Mouse (Mus musculus): ENCODE data around the gene Cdc16. TPM values are rescaled to one million over a fixed set of nuclear protein-coding genes. Genes with fewer than 3 reads are reported as not detected.

Gene Cdc16
- polyA plus RNA-seq, 1 experiment from 2014 or later, result 224 TPM

Other genes with a start within 250 kb of the Cdc16 start
- gene 1700029H14Rik, start 195.2 kb upstream of the Cdc16 start, polyA plus RNA-seq (2016; fragmentation: Nextera tagmentation; extraction: Ambion mirVana), result not detected in 2 replicates
- 22.7 and 23.7 TPM in 2 replicates for gene Rasa3, start 80.1 kb upstream of the Cdc16 start, polyA plus RNA-seq (2016; fragmentation: Nextera tagmentation; extraction: Ambion mirVana)
- gene Cfap97d2, start 51.8 kb upstream of the Cdc16 start, polyA plus RNA-seq (2016; fragmentation: Nextera tagmentation; extraction: Ambion mirVana), result 0.84 and 1.0 TPM in 2 replicates
- gene Upf3a, start 27.9 kb downstream of the Cdc16 start, polyA plus RNA-seq (2016; fragmentation: Nextera tagmentation; extraction: Ambion mirVana), result 43.1 and 45.7 TPM in 2 replicates
- gene AF366264, start 80.7 kb downstream of the Cdc16 start, polyA plus RNA-seq (2016; fragmentation: Nextera tagmentation; extraction: Ambion mirVana), result not detected in 2 replicates
- gene Champ1, start 112.0 kb downstream of the Cdc16 start, polyA plus RNA-seq (2016; fragmentation: Nextera tagmentation; extraction: Ambion mirVana), result 53.2 and 53.9 TPM in 2 replicates
- gene Coprs, start 132.6 kb downstream of the Cdc16 start, polyA plus RNA-seq (2016; fragmentation: Nextera tagmentation; extraction: Ambion mirVana), result 69.8 and 72.5 TPM in 2 replicates

All from midbrain, embryonic 12.5 days (tissue).